ENCODE assay signal across 8 mouse cellular contexts in the genomic region with DNA sequence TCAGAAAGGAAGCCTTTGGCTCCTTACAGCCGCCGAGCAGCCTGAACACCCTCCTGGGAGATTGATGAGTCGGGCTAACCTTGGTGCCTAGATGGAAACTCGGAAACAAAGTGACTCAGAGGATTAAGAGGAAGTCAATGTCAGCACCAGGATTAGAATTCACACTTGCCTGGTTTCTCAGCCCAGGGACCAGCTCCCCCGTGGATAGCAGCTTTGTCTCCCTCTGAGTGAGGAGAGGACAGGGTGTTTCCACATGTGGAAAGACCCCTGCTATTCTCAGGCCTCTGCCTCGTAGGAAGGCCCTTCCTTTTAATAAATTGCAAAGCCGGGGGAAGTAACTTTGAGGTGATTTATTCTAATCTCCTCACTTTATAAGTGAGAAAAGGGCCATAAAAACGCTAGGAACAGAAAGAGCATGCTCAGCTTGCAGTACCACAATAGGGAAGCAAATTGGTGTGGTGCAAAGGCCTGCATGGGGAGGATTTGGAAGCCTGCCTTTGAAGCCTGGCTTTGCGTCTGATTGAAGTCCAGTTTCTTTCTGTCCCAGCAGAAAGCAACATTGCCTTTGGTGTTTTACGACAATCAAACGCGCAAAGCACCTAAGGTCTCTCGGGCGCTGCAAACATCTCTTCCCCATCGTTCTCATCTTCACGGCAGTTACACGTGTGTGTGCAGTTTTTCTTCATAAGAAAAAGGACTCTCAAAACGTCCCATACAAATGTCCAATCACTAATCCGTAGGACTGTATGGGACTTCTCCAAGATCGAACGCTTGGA.
DNase-seq lines count a peak whose midpoint lies in the region; ATAC-seq and TF ChIP-seq lines count a peak whose summit lies in the region.

No protein-coding gene starts in this region.

- TF ChIP-seq CTCF in lung, postnatal 0 days (IDR thresholded peaks at IDR 0.05): no peak

- H3K4me1 ChIP-seq in lung, embryonic 16.5 days (replicated peaks; ENCODE audit: control insufficient read depth, insufficient read depth, low read length): peaks cover 29% of the 10 kb centered on the region
- H3K4me1 ChIP-seq in lung, postnatal 0 days (ENCODE audit: insufficient read depth, low read depth, low read length): peaks cover 7% of the 10 kb centered on the region
- peaks cover 37% of the 10 kb centered on the region for H3K4me1 ChIP-seq in embryonic facial prominence, embryonic 13.5 days
- H3K4me1 ChIP-seq in intestine, embryonic 14.5 days (replicated peaks; ENCODE audit: control insufficient read depth, insufficient read depth, low read length): peaks cover 36% of the 10 kb centered on the region
- peaks cover 33% of the 10 kb centered on the region for H3K4me1 ChIP-seq in midbrain, embryonic 14.5 days (ENCODE audit: control insufficient read depth, insufficient read depth, low read length)

- no peaks in the 10 kb centered on the region for H3K9me3 ChIP-seq in lung, embryonic 16.5 days (ENCODE audit: control insufficient read depth, low read length)
- H3K9me3 ChIP-seq in lung, postnatal 0 days (ENCODE audit: low read length): no peaks in the 10 kb centered on the region
- no peaks in the 10 kb centered on the region for H3K9me3 ChIP-seq in embryonic facial prominence, embryonic 13.5 days
- no peaks in the 10 kb centered on the region for H3K9me3 ChIP-seq in intestine, embryonic 14.5 days (ENCODE audit: control insufficient read depth, low read length)
- no peaks in the 10 kb centered on the region for H3K9me3 ChIP-seq in midbrain, embryonic 14.5 days (ENCODE audit: control insufficient read depth, low read length)

- H3K27me3 ChIP-seq in lung, embryonic 16.5 days (ENCODE audit: control insufficient read depth, insufficient read depth, low read depth, low read length): no peaks in the 10 kb centered on the region
- H3K27me3 ChIP-seq in lung, postnatal 0 days (replicated peaks; ENCODE audit: insufficient read depth, low read length): no peaks in the 10 kb centered on the region
- peaks cover 31% of the 10 kb centered on the region for H3K27me3 ChIP-seq in embryonic facial prominence, embryonic 13.5 days
- 0 out of 2 replicates have a peak, but pooled peaks cover 3% of the 10 kb centered on the region for H3K27me3 ChIP-seq in intestine, embryonic 14.5 days (replicated peaks; ENCODE audit: control insufficient read depth, insufficient read depth, low read length)
- H3K27me3 ChIP-seq in midbrain, embryonic 14.5 days (ENCODE audit: control insufficient read depth, insufficient read depth, low read length): peaks cover 7% of the 10 kb centered on the region

- no peak overlapping the region; the same call in 1 of the 2 replicates for H3K4me3 ChIP-seq in lung, embryonic 16.5 days (ENCODE audit: low read length)
- no peak overlapping the region for H3K4me3 ChIP-seq in lung, postnatal 0 days (ENCODE audit: low read depth, low read length)
- peak overlapping the region; percentile 18 for H3K4me3 ChIP-seq in embryonic facial prominence, embryonic 13.5 days
- no peak overlapping the region for H3K4me3 ChIP-seq in intestine, embryonic 14.5 days (ENCODE audit: low read depth, low read length)
- peak overlapping the region; percentile 13; the same call in 1 of the 2 replicates for H3K4me3 ChIP-seq in midbrain, embryonic 14.5 days (replicated peaks; ENCODE audit: low read depth, low read length)

- no peak overlapping the region; the same call in 1 of the 2 replicates for H3K27ac ChIP-seq in lung, embryonic 16.5 days (ENCODE audit: low read length)
- no peak overlapping the region for H3K27ac ChIP-seq in lung, postnatal 0 days (ENCODE audit: low read length)
- no peak overlapping the region for H3K27ac ChIP-seq in embryonic facial prominence, embryonic 13.5 days
- peak overlapping the region; percentile 59; the same call in 1 of the 2 replicates for H3K27ac ChIP-seq in intestine, embryonic 14.5 days (ENCODE audit: low read depth)
- H3K27ac ChIP-seq in midbrain, embryonic 14.5 days (replicated peaks; ENCODE audit: low read depth, low read length): peak overlapping the region; percentile 54

- no peak for ATAC-seq in lung, embryonic 16.5 days (ENCODE audit: low read depth)
- no peak for ATAC-seq in lung, postnatal 0 days
- no peak for ATAC-seq in embryonic facial prominence, embryonic 13.5 days (ENCODE audit: insufficient number of reproducible peaks, insufficient read depth, low FRiP score, low TSS enrichment, low read depth)
- ATAC-seq in intestine, embryonic 14.5 days (replicated peaks; ENCODE audit: low FRiP score, low TSS enrichment, low read depth): no peak
- ATAC-seq in midbrain, embryonic 14.5 days (ENCODE audit: low FRiP score, low TSS enrichment): no peak
- ATAC-seq in erythroblast, adult 5-6 weeks (replicated peaks; ENCODE audit: low FRiP score, poor library complexity, severe bottlenecking): no peak

- no peaks in the 10 kb centered on the region for H3K36me3 ChIP-seq in lung, embryonic 16.5 days (ENCODE audit: control insufficient read depth, insufficient read depth, low read length)
- no peaks in the 10 kb centered on the region for H3K36me3 ChIP-seq in lung, postnatal 0 days (ENCODE audit: insufficient read depth, low read length)
- no peaks in the 10 kb centered on the region for H3K36me3 ChIP-seq in embryonic facial prominence, embryonic 13.5 days
- H3K36me3 ChIP-seq in intestine, embryonic 14.5 days (ENCODE audit: control insufficient read depth, insufficient read depth, low read length): no peaks in the 10 kb centered on the region
- H3K36me3 ChIP-seq in midbrain, embryonic 14.5 days (ENCODE audit: control insufficient read depth, insufficient read depth, low read length): no peaks in the 10 kb centered on the region

- 0 out of 2 replicates have a peak overlapping the region, but pooled peaks have one; percentile 20 for H3K9ac ChIP-seq in lung, embryonic 16.5 days (ENCODE audit: low read length)
- H3K9ac ChIP-seq in lung, postnatal 0 days (replicated peaks; ENCODE audit: low read depth): no peak overlapping the region
- H3K9ac ChIP-seq in embryonic facial prominence, embryonic 13.5 days: no peak overlapping the region
- no peak overlapping the region for H3K9ac ChIP-seq in intestine, embryonic 14.5 days (ENCODE audit: low read length)
- H3K9ac ChIP-seq in midbrain, embryonic 14.5 days (replicated peaks; ENCODE audit: low read length): 0 out of 2 replicates have a peak overlapping the region, but pooled peaks have one; percentile 12

- 34% methylated on average over 21 of the region's 21 CpGs for WGBS in lung, embryonic 16.5 days
- 45% methylated on average over 21 of the region's 21 CpGs for WGBS in lung, postnatal 0 days
- WGBS in embryonic facial prominence, embryonic 13.5 days: 16% methylated on average over 21 of the region's 21 CpGs
- WGBS in intestine, embryonic 14.5 days: 24% methylated on average over 21 of the region's 21 CpGs
- 3% methylated on average over 21 of the region's 21 CpGs for WGBS in midbrain, embryonic 14.5 days

- DNase-seq in lung, postnatal 0 days (ENCODE audit: low spot score): no peak
- no peak for DNase-seq in intestine, embryonic 14.5 days (ENCODE audit: low spot score)
- DNase-seq in midbrain, embryonic 14.5 days: peak; percentile 67
- DNase-seq in lung, postnatal 4 days: no peak
- DNase-seq in urinary bladder, postnatal 25 days (ENCODE audit: low spot score): no peak

- peak overlapping the region; percentile 45 for H3K4me2 ChIP-seq in lung, embryonic 16.5 days (ENCODE audit: low read depth, low read length)
- H3K4me2 ChIP-seq in lung, postnatal 0 days (replicated peaks; ENCODE audit: low read depth, low read length): no peak overlapping the region
- H3K4me2 ChIP-seq in embryonic facial prominence, embryonic 13.5 days: peak overlapping the region; percentile 46
- H3K4me2 ChIP-seq in intestine, embryonic 14.5 days (ENCODE audit: low read length): peak overlapping the region; percentile 40
- peak overlapping the region; percentile 43 for H3K4me2 ChIP-seq in midbrain, embryonic 14.5 days (ENCODE audit: low read length)

- TF ChIP-seq EP300 in lung, postnatal 0 days (IDR thresholded peaks at IDR 0.05): no peak

Comparison
In these comparisons a context has a peak if more than half of its experiments do, and no peak if none do; other contexts are left out.
1. H3K9ac ChIP-seq: peak in lung, embryonic 16.5 days (single experiment) and midbrain, embryonic 14.5 days (single experiment); none in lung, postnatal 0 days (single experiment), embryonic facial prominence, embryonic 13.5 days (single experiment) and intestine, embryonic 14.5 days (single experiment).
2. H3K27ac ChIP-seq: peak in intestine, embryonic 14.5 days (single experiment) and midbrain, embryonic 14.5 days (single experiment); none in lung, embryonic 16.5 days (single experiment), lung, postnatal 0 days (single experiment) and embryonic facial prominence, embryonic 13.5 days (single experiment).
3. H3K4me3 ChIP-seq: peak in embryonic facial prominence, embryonic 13.5 days (single experiment) and midbrain, embryonic 14.5 days (single experiment); none in lung, embryonic 16.5 days (single experiment), lung, postnatal 0 days (single experiment) and intestine, embryonic 14.5 days (single experiment).